Mouse (Mus musculus): ENCODE data around the gene Smarcal1.

DNA sequence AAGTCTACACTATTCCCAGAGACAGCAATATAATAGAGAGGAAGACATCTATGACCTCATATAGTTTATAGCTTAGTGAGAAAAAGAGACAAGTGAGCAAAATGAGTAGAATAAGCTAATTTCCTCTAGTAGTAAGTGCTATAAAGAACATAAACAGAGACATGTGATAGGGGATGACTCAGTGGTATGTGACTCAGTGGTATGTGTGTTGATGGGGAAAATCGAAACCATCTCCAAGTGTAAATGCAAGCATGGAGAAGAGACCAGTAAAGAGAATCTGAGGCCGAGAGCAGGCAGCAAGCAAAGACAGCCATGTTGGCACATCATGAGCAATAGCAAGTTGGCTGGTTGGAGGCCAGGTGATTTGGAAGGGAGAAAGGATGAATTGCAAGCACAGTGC lies 32.7 kb upstream of the Smarcal1 start:
- no peak for TF ChIP-seq GATA1 (IDR thresholded peaks at IDR 0.05; ENCODE audit: borderline replicate concordance, low read length)
- TF ChIP-seq FLI1 (IDR thresholded peaks at IDR 0.05; ENCODE audit: low read length) = no peak
